Mouse (Mus musculus) embryonic facial prominence, embryonic 15.5 days (tissue): ENCODE data around the gene Ltbr. TPM values are rescaled to one million over a fixed set of nuclear protein-coding genes. Genes with fewer than 3 reads are reported as not detected.
A peak's percentile ranks its signal among the peaks of the same experiment; 100 is the strongest.

Source experiments
- ATAC-seq: fragments of 200-750 bp; cut with Nextera tagmentation; 2 replicates; pipeline ENCODE4 v1.8.0; 2017; ENCODE audit warnings: low read depth, moderate TSS enrichment; ENCODE audit not compliant: insufficient number of reproducible peaks, low FRiP score, low TSS enrichment
- H3K27ac ChIP-seq: fragments of 300-500 bp; sonication (generic); replicated peaks from 2 replicates; pipeline ENCODE4 v1.5.1; 2015; ENCODE audit warnings: mild to moderate bottlenecking, inconsistent platforms
- H3K27me3 ChIP-seq: fragments of 300-500 bp; sonication (generic); 2 replicates; pipeline ENCODE4 v1.6.1; 2015; ENCODE audit warnings: inconsistent platforms
- H3K36me3 ChIP-seq: fragments of 300-500 bp; sonication (generic); 2 replicates; pipeline ENCODE4 v1.6.1; 2015; ENCODE audit warnings: mild to moderate bottlenecking, inconsistent platforms
- H3K4me1 ChIP-seq: fragments of 300-500 bp; sonication (generic); 2 replicates; pipeline ENCODE4 v1.6.1; 2015; ENCODE audit warnings: inconsistent platforms
- H3K4me2 ChIP-seq: fragments of 300-500 bp; sonication (generic); replicated peaks from 2 replicates; pipeline ENCODE4 v1.6.1; 2015; ENCODE audit warnings: mild to moderate bottlenecking, inconsistent platforms
- H3K4me3 ChIP-seq: fragments of 300-500 bp; sonication (generic); replicated peaks from 2 replicates; pipeline ENCODE4 v1.5.1; 2015; ENCODE audit warnings: mild to moderate bottlenecking, inconsistent platforms
- H3K9ac ChIP-seq: fragments of 300-500 bp; sonication (generic); 2 replicates; pipeline ENCODE4 v1.6.1; 2015; ENCODE audit warnings: inconsistent platforms
- H3K9me3 ChIP-seq: fragments of 300-500 bp; sonication (generic); replicated peaks from 2 replicates; pipeline ENCODE4 v1.6.1; 2016; ENCODE audit warnings: inconsistent platforms
- WGBS: fragments of 180-500 bp; shearing (Covaris S2); methylation state at CpG from one replicate; pipeline ENCODE4 v1.1.7; 2015; 5-methylcytosine and 5-hydroxymethylcytosine counted together
- polyA plus RNA-seq: library from polyadenylated mRNA; unstranded; fragments of >200 nt; fragmentation: Nextera tagmentation; extraction: Ambion mirVana; gene quantifications from 2 replicates; pipeline ENCODE4 v1.2.1, GENCODE M21; 2015

Gene Ltbr
- 47.3 and 47.7 TPM in 2 replicates for polyA plus RNA-seq

DNA sequence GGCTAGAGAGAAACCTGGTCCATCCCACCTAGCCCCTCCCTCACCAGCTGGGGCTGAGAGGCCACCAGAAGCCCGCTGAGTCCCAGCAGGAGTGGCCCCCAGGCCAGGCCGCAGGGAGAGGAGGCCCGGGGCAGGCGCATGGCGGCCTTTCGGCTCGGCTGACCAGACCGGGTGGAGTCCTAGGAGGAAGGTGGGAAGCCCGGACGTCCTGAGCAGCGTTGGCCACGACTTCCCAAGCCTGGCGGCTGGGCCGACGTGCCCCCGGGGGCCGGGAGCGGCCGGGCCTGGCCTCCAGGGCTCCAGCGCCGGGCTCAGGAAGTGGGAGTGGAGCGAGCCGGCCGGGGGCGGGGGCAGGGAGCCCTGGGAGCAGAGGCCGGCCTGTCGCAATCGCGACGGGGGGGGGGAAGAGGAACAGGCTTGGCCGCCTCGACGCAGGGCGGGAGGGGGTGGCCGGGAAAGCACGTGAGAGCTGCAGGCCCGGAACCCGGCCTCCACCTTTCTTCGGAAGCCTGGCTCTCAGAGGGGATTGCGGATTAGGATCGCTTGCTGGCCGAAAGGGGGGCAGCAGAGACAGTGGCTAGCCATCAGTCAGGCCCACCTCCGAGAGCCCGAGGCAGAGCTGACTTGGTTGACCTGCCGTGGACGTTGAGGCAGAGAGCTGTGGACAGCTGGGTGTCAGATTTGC is at the start of gene Ltbr:
Gene Ltbr (minus strand): TSS at position 340 of the 685 bp plus-strand sequence.
- no peaks in the 10 kb centered on the region for H3K9me3 ChIP-seq
- no peaks in the 10 kb centered on the region for H3K27me3 ChIP-seq
- peak; percentile 86 for ATAC-seq
- peak within 1 kb of the TSS; percentile 71 for H3K9ac ChIP-seq
- peaks cover 44% of the 10 kb centered on the region for H3K4me1 ChIP-seq
- H3K4me3 ChIP-seq: peak within 1 kb of the TSS; percentile 58
- 4% methylated on average over 44 of the region's 46 CpGs for WGBS
- peaks cover 7% of the 10 kb centered on the region for H3K36me3 ChIP-seq
- H3K27ac ChIP-seq: peak within 1 kb of the TSS; percentile 75
- peak within 1 kb of the TSS; percentile 77 for H3K4me2 ChIP-seq

DNA sequence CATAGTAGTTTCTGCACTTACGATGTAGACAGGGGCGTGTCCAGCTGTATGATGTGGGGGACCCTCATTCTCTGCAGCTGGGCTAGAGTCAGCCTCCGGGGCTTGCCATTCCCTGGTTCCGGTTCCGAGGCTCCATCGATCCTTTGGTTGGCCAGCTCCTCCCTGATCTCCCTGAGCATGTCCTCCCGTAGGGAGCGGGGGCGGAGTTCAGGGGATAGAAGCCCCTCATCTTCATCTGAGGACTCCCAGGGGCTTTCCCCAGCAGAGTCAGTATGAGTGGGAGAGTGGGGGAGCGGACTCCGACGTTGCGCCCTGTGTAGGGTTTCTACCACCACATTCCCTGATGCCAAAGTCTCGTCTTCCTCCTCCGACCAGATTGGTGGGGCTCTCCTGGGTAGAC is 49.3 kb upstream of the Ltbr start:
- Histone ChIP-seq H3K9ac (no peak overlapping the region), H3K9me3 (no peaks in the 10 kb centered on the region), H3K27me3 (no peaks in the 10 kb centered on the region), H3K4me3 (no peak overlapping the region), H3K4me1 (peaks cover 32% of the 10 kb centered on the region), H3K4me2 (0 out of 2 replicates have a peak overlapping the region, but pooled peaks have one; percentile 10), H3K36me3 (peaks cover 48% of the 10 kb centered on the region), H3K27ac (no peak overlapping the region)
- ATAC-seq: no peak
- 28% methylated on average over 15 of the region's 15 CpGs for WGBS

DNA sequence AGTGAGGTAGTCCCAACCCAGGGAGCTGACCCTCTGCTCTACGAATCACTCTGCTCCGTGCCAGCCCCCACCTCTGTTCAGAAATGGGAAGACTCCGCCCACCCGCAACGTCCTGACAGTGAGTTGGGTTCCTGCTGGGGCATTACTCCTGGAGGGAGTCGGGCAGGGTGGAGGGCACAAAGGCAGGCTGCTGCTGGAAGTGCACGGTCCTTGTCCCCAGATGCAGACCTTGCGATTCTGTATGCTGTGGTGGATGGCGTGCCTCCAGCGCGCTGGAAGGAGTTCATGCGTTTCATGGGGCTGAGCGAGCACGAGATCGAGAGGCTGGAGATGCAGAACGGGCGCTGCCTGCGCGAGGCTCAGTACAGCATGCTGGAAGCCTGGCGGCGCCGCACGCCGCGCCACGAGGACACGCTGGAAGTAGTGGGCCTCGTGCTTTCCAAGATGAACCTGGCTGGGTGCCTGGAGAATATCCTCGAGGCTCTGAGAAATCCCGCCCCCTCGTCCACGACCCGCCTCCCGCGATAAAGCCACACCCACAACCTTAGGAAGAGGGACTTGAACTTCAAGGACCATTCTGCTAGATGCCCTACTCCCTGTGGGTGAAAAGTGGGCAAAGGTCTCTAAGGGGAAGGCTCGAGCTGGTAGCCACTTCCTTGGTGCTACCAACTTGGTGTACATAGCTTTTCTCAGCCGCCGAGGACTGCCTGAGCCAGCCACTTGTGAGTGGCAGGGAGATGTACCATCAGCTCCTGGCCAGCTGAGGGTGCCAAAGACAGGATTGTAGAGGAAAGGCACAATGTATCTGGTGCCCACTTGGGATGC is 48.0 kb upstream of the Ltbr start:
- Histone ChIP-seq H3K27me3 (no peaks in the 10 kb centered on the region), H3K27ac (no peak overlapping the region), H3K4me1 (peaks cover 35% of the 10 kb centered on the region), H3K4me2 (no peak overlapping the region), H3K9me3 (no peaks in the 10 kb centered on the region), H3K4me3 (no peak overlapping the region), H3K9ac (no peak overlapping the region), H3K36me3 (peaks cover 58% of the 10 kb centered on the region)
- ATAC-seq: no peak
- 38% methylated on average over 38 of the region's 38 CpGs for WGBS

DNA sequence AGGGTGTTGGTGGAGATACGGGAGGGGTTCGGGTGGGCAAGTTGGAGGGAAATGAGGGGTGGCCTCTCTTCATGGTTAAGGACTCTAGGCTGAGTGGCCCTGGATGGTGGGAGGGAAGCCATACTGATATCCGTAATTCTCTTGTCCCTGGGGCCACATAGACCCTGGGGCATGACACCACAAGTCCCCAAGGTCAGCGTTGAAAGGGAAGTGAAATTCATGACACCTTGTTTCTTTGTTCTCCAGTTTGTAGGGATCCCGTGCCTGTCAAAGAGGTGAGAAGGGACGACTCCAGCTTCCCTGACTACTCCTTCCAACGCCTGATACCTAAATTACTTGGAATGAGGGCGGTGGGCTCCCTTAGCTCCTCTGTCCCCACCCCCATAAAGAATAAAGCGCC is 47.2 kb upstream of the Ltbr start:
- Histone ChIP-seq H3K9me3 (no peaks in the 10 kb centered on the region), H3K4me1 (peaks cover 41% of the 10 kb centered on the region), H3K27me3 (no peaks in the 10 kb centered on the region), H3K27ac (no peak overlapping the region), H3K9ac (no peak overlapping the region), H3K4me2 (no peak overlapping the region), H3K36me3 (peaks cover 58% of the 10 kb centered on the region), H3K4me3 (no peak overlapping the region)
- ATAC-seq: no peak
- WGBS: 63% methylated on average over 9 of the region's 9 CpGs

DNA sequence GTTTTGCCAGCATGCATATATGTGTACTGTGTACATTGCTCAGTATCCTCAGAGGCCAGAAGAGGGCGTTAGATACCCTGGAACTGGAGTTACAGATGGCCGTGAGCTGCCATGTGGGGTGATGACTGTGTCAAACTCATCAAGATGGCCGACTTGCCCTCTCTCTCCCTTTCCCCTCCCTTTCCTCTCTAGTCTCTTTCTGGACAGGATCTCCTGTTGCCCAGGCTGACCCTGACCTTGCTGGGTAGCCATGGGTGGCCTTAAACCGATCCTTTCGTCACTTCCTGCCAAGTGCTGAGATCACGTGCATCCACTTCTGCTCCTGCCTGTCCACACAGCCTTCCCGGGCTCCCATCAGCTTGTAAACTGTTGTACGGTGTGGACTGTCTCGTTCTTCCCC is 46.3 kb upstream of the Ltbr start:
- H3K27me3 ChIP-seq: no peaks in the 10 kb centered on the region
- H3K9ac ChIP-seq: no peak overlapping the region
- no peak overlapping the region for H3K27ac ChIP-seq
- ATAC-seq: no peak
- H3K4me3 ChIP-seq: no peak overlapping the region
- no peaks in the 10 kb centered on the region for H3K9me3 ChIP-seq
- peaks cover 58% of the 10 kb centered on the region for H3K36me3 ChIP-seq
- no peak overlapping the region for H3K4me2 ChIP-seq
- peaks cover 50% of the 10 kb centered on the region for H3K4me1 ChIP-seq
- WGBS: 51% methylated on average over 9 of the region's 9 CpGs

DNA sequence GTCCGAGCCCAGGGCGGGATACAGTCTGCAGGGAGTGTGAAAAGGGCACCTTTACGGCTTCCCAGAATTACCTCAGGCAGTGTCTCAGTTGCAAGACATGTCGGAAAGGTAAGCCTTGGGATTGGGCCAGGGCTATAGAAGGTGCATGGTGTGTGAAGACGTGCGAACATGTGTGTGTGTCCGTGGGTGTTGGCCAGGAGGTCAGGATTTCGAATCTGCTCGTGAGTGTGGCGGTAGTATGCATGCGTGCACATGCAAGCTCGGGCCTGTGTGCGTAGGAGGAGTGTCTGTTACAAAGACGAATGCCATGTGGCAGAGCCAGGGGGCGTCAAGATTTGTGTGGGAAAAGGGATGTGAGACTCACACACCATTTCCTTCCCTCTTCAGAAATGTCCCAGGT is 43.6 kb upstream of the Ltbr start:
- ATAC-seq: no peak
- Histone ChIP-seq H3K4me2 (no peak overlapping the region), H3K9me3 (no peaks in the 10 kb centered on the region), H3K4me3 (no peak overlapping the region), H3K27me3 (no peaks in the 10 kb centered on the region), H3K36me3 (peaks cover 52% of the 10 kb centered on the region), H3K9ac (no peak overlapping the region), H3K27ac (no peak overlapping the region), H3K4me1 (peaks cover 57% of the 10 kb centered on the region)
- 74% methylated on average over 15 of the region's 15 CpGs for WGBS

DNA sequence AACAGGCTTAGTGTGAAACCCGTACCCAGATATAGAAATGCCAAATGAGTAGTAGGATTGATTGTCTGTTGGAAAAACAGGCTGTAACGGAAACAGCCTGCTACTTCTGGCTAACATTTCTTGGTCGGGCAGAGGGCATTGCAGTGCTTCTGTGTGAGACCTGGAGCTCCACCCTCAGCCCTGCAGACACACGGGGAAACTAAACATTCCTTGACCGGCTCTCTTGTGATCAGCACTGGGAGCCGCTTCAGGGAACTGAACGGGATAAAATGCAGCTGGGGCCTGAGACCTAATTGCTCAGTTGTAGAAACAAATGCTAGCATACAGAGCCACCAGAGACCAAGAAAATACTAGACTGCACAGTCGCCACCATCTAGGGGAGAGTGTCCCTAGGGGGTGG is 42.6 kb upstream of the Ltbr start:
- no peaks in the 10 kb centered on the region for H3K27me3 ChIP-seq
- no peak overlapping the region for H3K4me3 ChIP-seq
- H3K36me3 ChIP-seq: peaks cover 43% of the 10 kb centered on the region
- H3K9me3 ChIP-seq: no peaks in the 10 kb centered on the region
- no peak for ATAC-seq
- 30% methylated on average over 8 of the region's 8 CpGs for WGBS
- no peak overlapping the region for H3K27ac ChIP-seq
- peaks cover 62% of the 10 kb centered on the region for H3K4me1 ChIP-seq
- no peak overlapping the region for H3K9ac ChIP-seq
- H3K4me2 ChIP-seq: no peak overlapping the region

DNA sequence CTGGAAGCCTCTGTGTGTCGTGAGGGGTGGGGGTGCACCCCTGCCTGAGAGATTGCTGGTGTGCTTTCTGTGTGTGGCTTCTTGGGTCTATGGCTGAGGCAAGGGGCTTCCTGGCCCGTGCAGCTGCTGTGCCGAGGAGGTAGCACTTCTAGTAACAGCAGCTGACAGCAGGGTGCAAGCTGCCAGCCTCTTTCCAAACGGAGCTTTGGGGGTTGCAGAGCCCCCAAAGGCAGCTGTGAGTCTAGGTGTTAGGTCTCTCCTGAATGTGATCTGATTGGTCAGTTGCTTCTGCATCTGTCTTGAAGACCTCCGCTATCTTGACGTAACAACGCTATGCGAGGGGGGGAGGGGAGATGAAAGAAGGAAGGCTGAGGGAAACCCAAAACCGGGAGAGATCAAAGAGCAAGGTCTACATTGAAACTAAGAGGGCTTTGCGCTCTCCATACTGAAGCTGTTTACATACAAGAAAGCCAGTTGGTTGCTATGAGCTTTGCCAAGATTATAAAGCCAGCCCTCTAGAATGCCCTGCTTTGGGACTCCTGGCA is 41.6 kb upstream of the Ltbr start:
- WGBS: 6% methylated on average over 10 of the region's 10 CpGs
- no peaks in the 10 kb centered on the region for H3K27me3 ChIP-seq
- H3K27ac ChIP-seq: peak overlapping the region; percentile 59
- no peak overlapping the region for H3K9ac ChIP-seq
- peaks cover 33% of the 10 kb centered on the region for H3K36me3 ChIP-seq
- peaks cover 69% of the 10 kb centered on the region for H3K4me1 ChIP-seq
- ATAC-seq: no peak
- peak overlapping the region; percentile 35 for H3K4me2 ChIP-seq
- 0 out of 2 replicates have a peak overlapping the region, but pooled peaks have one; percentile 9 for H3K4me3 ChIP-seq
- no peaks in the 10 kb centered on the region for H3K9me3 ChIP-seq

DNA sequence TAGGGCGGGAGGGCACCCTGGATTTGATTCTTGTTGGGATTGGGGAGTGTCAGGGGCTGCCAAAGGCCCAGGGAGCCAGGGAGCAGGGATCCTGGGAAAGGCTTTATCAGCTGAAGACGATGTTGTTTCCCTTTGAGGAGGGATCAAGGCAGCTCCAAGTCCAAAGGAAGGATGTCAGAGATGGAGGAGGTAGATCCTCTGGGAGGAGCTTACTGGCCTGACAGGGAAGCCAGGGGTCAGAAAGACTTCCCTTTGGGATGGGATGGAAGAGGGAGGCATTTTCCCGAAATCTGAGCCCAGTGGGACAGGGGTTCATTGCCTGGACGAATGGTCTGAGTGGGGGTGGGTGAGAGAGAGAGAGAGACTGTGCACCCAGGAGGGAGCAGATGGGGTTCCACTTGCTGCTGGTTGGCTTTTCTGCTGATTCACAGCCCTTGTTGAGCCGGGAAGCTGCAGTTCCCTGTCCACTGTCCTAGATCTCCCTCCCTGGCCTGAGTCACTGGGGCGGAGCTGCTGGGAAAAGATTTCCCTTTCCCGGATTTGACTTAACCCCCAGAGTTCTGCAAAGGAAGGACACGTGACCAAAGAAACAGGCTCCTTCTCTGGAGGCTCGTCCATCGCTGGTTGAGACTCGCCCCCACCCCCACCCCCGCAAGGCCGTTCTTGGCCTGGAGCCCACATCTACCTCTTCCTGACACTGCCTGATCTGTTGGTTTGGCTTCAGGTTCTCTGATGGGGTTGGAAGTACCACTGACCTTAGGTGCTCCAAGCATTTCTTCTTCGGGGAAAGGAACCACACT is 40.9 kb upstream of the Ltbr start:
- Histone ChIP-seq H3K27me3 (no peaks in the 10 kb centered on the region), H3K4me2 (peak overlapping the region; percentile 35), H3K36me3 (peaks cover 26% of the 10 kb centered on the region), H3K9me3 (no peaks in the 10 kb centered on the region), H3K9ac (0 out of 2 replicates have a peak overlapping the region, but pooled peaks have one; percentile 6), H3K27ac (peak overlapping the region; percentile 59), H3K4me3 (0 out of 2 replicates have a peak overlapping the region, but pooled peaks have one; percentile 9), H3K4me1 (peaks cover 69% of the 10 kb centered on the region)
- no peak for ATAC-seq
- 16% methylated on average over 14 of the region's 14 CpGs for WGBS

DNA sequence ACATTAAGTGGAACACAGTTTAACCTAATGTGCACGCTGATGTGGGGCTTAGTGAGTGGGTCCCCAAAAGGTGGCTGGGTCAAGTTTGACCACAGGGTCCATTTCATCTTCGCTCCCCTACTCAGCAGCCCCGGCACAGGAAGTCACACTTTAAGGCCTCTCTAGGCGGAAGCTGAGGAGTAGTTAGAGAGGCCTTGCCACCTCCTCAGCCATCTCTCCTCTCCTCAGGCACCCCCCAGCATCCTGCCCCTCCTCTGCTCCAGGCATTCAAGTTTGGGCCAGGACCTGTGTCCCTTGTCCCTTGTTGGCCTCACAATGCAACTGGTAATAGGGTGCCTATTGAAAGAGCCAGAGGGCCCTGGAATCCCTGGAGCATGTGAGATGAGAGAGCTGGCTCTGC is 40.0 kb upstream of the Ltbr start:
- Histone ChIP-seq H3K36me3 (peaks cover 17% of the 10 kb centered on the region), H3K27me3 (no peaks in the 10 kb centered on the region), H3K4me1 (peaks cover 77% of the 10 kb centered on the region), H3K4me2 (0 out of 2 replicates have a peak overlapping the region, but pooled peaks have one; percentile 1), H3K27ac (peak overlapping the region; percentile 59), H3K9me3 (no peaks in the 10 kb centered on the region), H3K4me3 (no peak overlapping the region), H3K9ac (no peak overlapping the region)
- WGBS: 75% methylated on average over 4 of the region's 4 CpGs
- ATAC-seq: no peak
